Comparison of ENCODE assay signal across 14 mouse cellular contexts in genomic region chr8:77176343-77176742, GRCm38 (mm10).
"Had no signal": no experiment of that assay in that cellular context is flagged by ENCODE, and none has a peak within 500 bp of the region (broad histone marks: within the 10 kb centered on the region; RNA-seq: fewer than 3 reads in every experiment).

No protein-coding gene starts in this region.

- H3K4me3 ChIP-seq: left cerebral cortex, adult 2 months; limb, embryonic 12.5 days; liver, embryonic 13.5 days; lung, embryonic 15.5 days; midbrain, embryonic 13.5 days had no signal

- ATAC-seq: liver, postnatal 0 days; midbrain, embryonic 13.5 days had no signal

- H3K27ac ChIP-seq: left cerebral cortex, adult 2 months; limb, embryonic 12.5 days; liver, embryonic 13.5 days; lung, embryonic 15.5 days; macrophage; midbrain, embryonic 13.5 days had no signal

- H3K27me3 ChIP-seq: limb, embryonic 12.5 days; liver, embryonic 13.5 days; lung, embryonic 15.5 days; midbrain, embryonic 13.5 days had no signal

- H3K9ac ChIP-seq: limb, embryonic 12.5 days; liver, embryonic 13.5 days; liver, postnatal 0 days; lung, embryonic 15.5 days; midbrain, embryonic 13.5 days had no signal

- H3K36me3 ChIP-seq: limb, embryonic 12.5 days; liver, embryonic 13.5 days; lung, embryonic 15.5 days; midbrain, embryonic 13.5 days had no signal

- DNase-seq: kidney, adult 8-10 months; kidney, postnatal 25 days; liver; liver, embryonic 13.5 days; liver, postnatal 0 days; lung, postnatal 14 days; right cerebral cortex, postnatal 4 days; spleen, adult 18-20 months; thymus, postnatal 4 days had no signal

- H3K9me3 ChIP-seq: limb, embryonic 12.5 days; liver, embryonic 13.5 days; lung, embryonic 15.5 days; midbrain, embryonic 13.5 days had no signal

- H3K4me1 ChIP-seq: limb, embryonic 12.5 days; liver, embryonic 13.5 days; midbrain, embryonic 13.5 days had no signal

- H3K4me2 ChIP-seq: limb, embryonic 12.5 days; liver, embryonic 13.5 days; lung, embryonic 15.5 days; midbrain, embryonic 13.5 days had no signal
